Mouse (Mus musculus): Measurements from ENCODE around the gene Cep128. TPM values are rescaled to one million over a fixed set of nuclear protein-coding genes. Genes with fewer than 3 reads are reported as not detected.

The Cep128 gene
- polyA plus RNA-seq, 1 experiment: 12.8 TPM

- Histone ChIP-seq H3K36me3 (ENCODE audit: control insufficient read depth, insufficient read depth, low read length) (no peaks in the 10 kb centered on the region), H3K27me3 (ENCODE audit: control insufficient read depth, insufficient read depth, low read length) (no peaks in the 10 kb centered on the region; the same call in 1 of the 2 replicates), H3K4me3 (ENCODE audit: control insufficient read depth, insufficient read depth, low read length) (no peak overlapping the region), H3K4me1 (replicated peaks; ENCODE audit: control insufficient read depth, insufficient read depth, low read length) (no peaks in the 10 kb centered on the region), H3K27ac (ENCODE audit: control insufficient read depth, insufficient read depth, low read length) (no peak overlapping the region)
- WGBS: 96% methylated on average over 7 of the region's 7 CpGs
- no peak for DNase-seq
- TF ChIP-seq CTCF (IDR thresholded peaks at IDR 0.05; ENCODE audit: borderline replicate concordance, control insufficient read depth, extremely low read depth, insufficient read depth, low read length, poor library complexity): no peak
- no peak for TF ChIP-seq POLR2A (IDR thresholded peaks at IDR 0.05; ENCODE audit: control insufficient read depth, extremely low read depth, insufficient read depth, low read length, poor library complexity)
Measured at GRCm38 (mm10) chr12:91416828-91417227, 32.6 kb upstream of the Cep128 start.

DNA sequence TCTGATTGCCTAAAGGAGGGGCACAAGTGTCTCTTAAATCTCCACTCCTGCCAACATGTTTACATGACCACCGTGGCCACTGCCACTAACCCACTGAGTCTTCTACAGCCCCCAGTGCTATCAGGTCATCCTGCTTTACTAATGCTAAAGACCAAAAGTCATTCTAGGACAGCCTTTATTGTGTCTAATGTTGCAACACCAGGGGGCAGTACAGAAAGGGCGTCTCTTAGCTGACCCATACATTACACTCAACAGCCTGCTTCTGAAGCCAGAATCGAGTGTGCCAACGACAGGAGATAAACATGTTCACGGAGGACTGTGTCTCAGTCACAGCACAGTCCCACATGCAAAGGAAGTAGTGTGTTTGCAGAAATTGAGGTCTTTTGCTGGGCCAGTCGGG lies 30.9 kb upstream of the Cep128 start:
- DNase-seq: no peak
- no peaks in the 10 kb centered on the region for H3K4me1 ChIP-seq (replicated peaks; ENCODE audit: control insufficient read depth, insufficient read depth, low read length)
- H3K36me3 ChIP-seq (ENCODE audit: control insufficient read depth, insufficient read depth, low read length): no peaks in the 10 kb centered on the region
- no peak overlapping the region for H3K4me3 ChIP-seq (ENCODE audit: control insufficient read depth, insufficient read depth, low read length)
- TF ChIP-seq POLR2A (IDR thresholded peaks at IDR 0.05; ENCODE audit: control insufficient read depth, extremely low read depth, insufficient read depth, low read length, poor library complexity) (no peak), CTCF (IDR thresholded peaks at IDR 0.05; ENCODE audit: borderline replicate concordance, control insufficient read depth, extremely low read depth, insufficient read depth, low read length, poor library complexity) (no peak)
- H3K27ac ChIP-seq (ENCODE audit: control insufficient read depth, insufficient read depth, low read length): no peak overlapping the region
- no peaks in the 10 kb centered on the region; the same call in 1 of the 2 replicates for H3K27me3 ChIP-seq (ENCODE audit: control insufficient read depth, insufficient read depth, low read length)
- WGBS: 86% methylated on average over 6 of the region's 6 CpGs

DNA sequence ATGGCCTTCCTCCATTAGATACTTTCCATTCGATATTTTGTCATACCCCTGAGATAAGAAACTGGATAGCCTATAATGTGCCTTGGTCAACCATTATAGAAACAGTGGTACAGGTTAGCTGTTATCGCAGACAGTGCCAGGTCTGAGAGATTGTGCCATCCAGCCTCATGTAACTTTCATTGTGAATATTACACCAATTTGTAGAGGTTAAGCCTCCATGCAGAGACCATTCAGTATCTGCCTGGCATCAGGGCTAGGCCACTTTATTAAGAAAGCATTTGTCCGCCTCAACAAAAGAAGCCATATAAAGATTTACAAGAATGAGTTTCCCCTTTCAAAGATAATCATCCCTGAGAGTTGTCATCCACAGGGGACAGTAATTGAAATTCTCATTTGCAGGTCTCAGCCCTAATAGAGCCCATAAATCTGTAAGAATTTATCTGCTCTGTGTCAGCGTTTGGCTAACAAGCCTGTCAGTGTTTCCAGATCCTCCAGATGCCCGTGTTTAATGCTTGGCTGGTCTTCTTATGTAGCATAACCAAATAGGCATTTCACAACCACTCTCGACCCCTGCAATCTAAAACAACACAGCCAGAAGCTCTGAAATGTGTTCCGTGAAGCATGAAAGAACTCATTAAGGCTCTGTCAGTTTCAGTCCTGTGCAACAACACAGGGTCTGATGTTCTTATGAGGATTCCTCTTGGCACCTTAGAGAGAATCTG lies 28.4 kb upstream of the Cep128 start:
- no peak overlapping the region for H3K27ac ChIP-seq (ENCODE audit: control insufficient read depth, insufficient read depth, low read length)
- no peak overlapping the region for H3K4me3 ChIP-seq (ENCODE audit: control insufficient read depth, insufficient read depth, low read length)
- DNase-seq: no peak
- H3K4me1 ChIP-seq (replicated peaks; ENCODE audit: control insufficient read depth, insufficient read depth, low read length): no peaks in the 10 kb centered on the region
- H3K36me3 ChIP-seq (ENCODE audit: control insufficient read depth, insufficient read depth, low read length): no peaks in the 10 kb centered on the region
- TF ChIP-seq POLR2A (IDR thresholded peaks at IDR 0.05; ENCODE audit: control insufficient read depth, extremely low read depth, insufficient read depth, low read length, poor library complexity) (no peak), CTCF (IDR thresholded peaks at IDR 0.05; ENCODE audit: borderline replicate concordance, control insufficient read depth, extremely low read depth, insufficient read depth, low read length, poor library complexity) (no peak)
- no peaks in the 10 kb centered on the region; the same call in 1 of the 2 replicates for H3K27me3 ChIP-seq (ENCODE audit: control insufficient read depth, insufficient read depth, low read length)
- WGBS: 80% methylated on average over 7 of the region's 7 CpGs

- Histone ChIP-seq H3K4me1 (replicated peaks; ENCODE audit: control insufficient read depth, insufficient read depth, low read length) (no peaks in the 10 kb centered on the region), H3K27me3 (ENCODE audit: control insufficient read depth, insufficient read depth, low read length) (no peaks in the 10 kb centered on the region), H3K4me3 (ENCODE audit: control insufficient read depth, insufficient read depth, low read length) (no peak overlapping the region), H3K27ac (ENCODE audit: control insufficient read depth, insufficient read depth, low read length) (no peak overlapping the region), H3K36me3 (ENCODE audit: control insufficient read depth, insufficient read depth, low read length) (no peaks in the 10 kb centered on the region)
- TF ChIP-seq POLR2A (IDR thresholded peaks at IDR 0.05; ENCODE audit: control insufficient read depth, extremely low read depth, insufficient read depth, low read length, poor library complexity) (no peak), CTCF (IDR thresholded peaks at IDR 0.05; ENCODE audit: borderline replicate concordance, control insufficient read depth, extremely low read depth, insufficient read depth, low read length, poor library complexity) (no peak)
- 87% methylated on average over 4 of the region's 4 CpGs for WGBS
- no peak for DNase-seq
Measured at GRCm38 (mm10) chr12:91410306-91410705, 26.1 kb upstream of the Cep128 start.

- no peak overlapping the region for H3K4me3 ChIP-seq (ENCODE audit: control insufficient read depth, insufficient read depth, low read length)
- 11% methylated on average over 12 of the region's 12 CpGs for WGBS
- no peaks in the 10 kb centered on the region for H3K36me3 ChIP-seq (ENCODE audit: control insufficient read depth, insufficient read depth, low read length)
- H3K4me1 ChIP-seq (replicated peaks; ENCODE audit: control insufficient read depth, insufficient read depth, low read length): no peaks in the 10 kb centered on the region; the same call in 1 of the 2 replicates
- H3K27me3 ChIP-seq (ENCODE audit: control insufficient read depth, insufficient read depth, low read length): peaks cover 6% of the 10 kb centered on the region
- TF ChIP-seq POLR2A (IDR thresholded peaks at IDR 0.05; ENCODE audit: control insufficient read depth, extremely low read depth, insufficient read depth, low read length, poor library complexity): no peak
- TF ChIP-seq CTCF (IDR thresholded peaks at IDR 0.05; ENCODE audit: borderline replicate concordance, control insufficient read depth, extremely low read depth, insufficient read depth, low read length, poor library complexity): no peak
- no peak overlapping the region for H3K27ac ChIP-seq (ENCODE audit: control insufficient read depth, insufficient read depth, low read length)
- DNase-seq: no peak
Measured at GRCm38 (mm10) chr12:91401049-91401352, 16.8 kb upstream of the Cep128 start.

- Histone ChIP-seq H3K4me1 (replicated peaks; ENCODE audit: control insufficient read depth, insufficient read depth, low read length) (no peaks in the 10 kb centered on the region; the same call in 1 of the 2 replicates), H3K27me3 (ENCODE audit: control insufficient read depth, insufficient read depth, low read length) (peaks cover 6% of the 10 kb centered on the region), H3K36me3 (ENCODE audit: control insufficient read depth, insufficient read depth, low read length) (no peaks in the 10 kb centered on the region), H3K4me3 (ENCODE audit: control insufficient read depth, insufficient read depth, low read length) (no peak overlapping the region; the same call in 1 of the 2 replicates), H3K27ac (ENCODE audit: control insufficient read depth, insufficient read depth, low read length) (no peak overlapping the region)
- DNase-seq: peak; percentile 48
- TF ChIP-seq POLR2A (IDR thresholded peaks at IDR 0.05; ENCODE audit: control insufficient read depth, extremely low read depth, insufficient read depth, low read length, poor library complexity) (no peak), CTCF (IDR thresholded peaks at IDR 0.05; ENCODE audit: borderline replicate concordance, control insufficient read depth, extremely low read depth, insufficient read depth, low read length, poor library complexity) (peak; percentile 62; the same call in 1 of the 2 replicates)
- WGBS: 2% methylated on average over 38 of the region's 38 CpGs
Measured at GRCm38 (mm10) chr12:91400232-91401048, 16.2 kb upstream of the Cep128 start.

All from thymus, adult 2 months (tissue).